Mouse (Mus musculus) heart, embryonic 15.5 days (tissue): ENCODE measurements around the gene Ipmk. TPM values are rescaled to one million over a fixed set of nuclear protein-coding genes. Genes with fewer than 3 reads are reported as not detected.

Experiments
- ATAC-seq: fragments of 200-750 bp; cut with Nextera tagmentation; replicated peaks from 2 replicates; pipeline ENCODE4 v1.8.0; 2017; ENCODE audit warnings: low read depth, moderate TSS enrichment; ENCODE audit not compliant: insufficient number of reproducible peaks, insufficient read depth, low FRiP score
- H3K27ac ChIP-seq: fragments of 300-500 bp; sonication (generic); 2 replicates; pipeline ENCODE4 v1.5.1; 2015; ENCODE audit warnings: mild to moderate bottlenecking, inconsistent platforms
- H3K27me3 ChIP-seq: fragments of 300-500 bp; sonication (generic); 2 replicates; pipeline ENCODE4 v1.6.1; 2015; ENCODE audit warnings: inconsistent platforms
- H3K36me3 ChIP-seq: fragments of 300-500 bp; sonication (generic); 2 replicates; pipeline ENCODE4 v1.6.1; 2015; ENCODE audit warnings: mild to moderate bottlenecking, inconsistent platforms
- H3K4me1 ChIP-seq: fragments of 300-500 bp; sonication (generic); replicated peaks from 2 replicates; pipeline ENCODE4 v1.6.1; 2015; ENCODE audit warnings: inconsistent platforms
- H3K4me2 ChIP-seq: fragments of 300-500 bp; sonication (generic); 2 replicates; pipeline ENCODE4 v1.6.1; 2015; ENCODE audit warnings: inconsistent platforms, mild to moderate bottlenecking, moderate library complexity
- H3K4me3 ChIP-seq: fragments of 300-500 bp; sonication (generic); 2 replicates; pipeline ENCODE4 v1.5.1; 2015; ENCODE audit warnings: mild to moderate bottlenecking, inconsistent platforms
- H3K9ac ChIP-seq: fragments of 300-500 bp; sonication (generic); 2 replicates; pipeline ENCODE4 v1.6.1; 2015; ENCODE audit warnings: mild to moderate bottlenecking, inconsistent platforms
- H3K9me3 ChIP-seq: fragments of 300-500 bp; sonication (generic); replicated peaks from 2 replicates; pipeline ENCODE4 v1.6.1; 2016; ENCODE audit warnings: inconsistent platforms
- WGBS: fragments of 180-500 bp; shearing (Covaris S2); methylation state at CpG from one replicate; pipeline ENCODE4 v1.1.7; 2015; ENCODE audit warnings: mixed read lengths; 5-methylcytosine and 5-hydroxymethylcytosine counted together
- polyA plus RNA-seq: library from polyadenylated mRNA; unstranded; fragments of >200 nt; fragmentation: Nextera tagmentation; extraction: Ambion mirVana; gene quantifications from 2 replicates; pipeline ENCODE4 v1.2.1, GENCODE M21; 2015

Ipmk gene
- polyA plus RNA-seq, 1 experiment from 2014 or later = 6.5 TPM

- Histone ChIP-seq H3K36me3 (no peaks in the 10 kb centered on the region), H3K9me3 (no peaks in the 10 kb centered on the region), H3K4me3 (no peak overlapping the region), H3K27ac (no peak overlapping the region), H3K9ac (no peak overlapping the region), H3K4me1 (no peaks in the 10 kb centered on the region), H3K27me3 (no peaks in the 10 kb centered on the region), H3K4me2 (no peak overlapping the region)
- WGBS = 68% methylated on average over 8 of the region's 8 CpGs
- ATAC-seq = no peak
Observed at GRCm38 (mm10) chr10:71399987-71400386, 52.4 kb downstream of the Ipmk start.

- Histone ChIP-seq H3K27ac (no peak overlapping the region), H3K9ac (no peak overlapping the region), H3K36me3 (no peaks in the 10 kb centered on the region), H3K9me3 (no peaks in the 10 kb centered on the region), H3K4me2 (no peak overlapping the region), H3K27me3 (no peaks in the 10 kb centered on the region), H3K4me1 (no peaks in the 10 kb centered on the region), H3K4me3 (no peak overlapping the region)
- no peak for ATAC-seq
- 64% methylated on average over 13 of the region's 13 CpGs for WGBS
Observed at GRCm38 (mm10) chr10:71400818-71401646, 53.5 kb downstream of the Ipmk start.

- H3K4me2 ChIP-seq = no peak overlapping the region
- WGBS = 62% methylated on average over 3 of the region's 3 CpGs
- no peaks in the 10 kb centered on the region for H3K36me3 ChIP-seq
- no peaks in the 10 kb centered on the region for H3K9me3 ChIP-seq
- no peak overlapping the region for H3K4me3 ChIP-seq
- no peak overlapping the region for H3K27ac ChIP-seq
- no peaks in the 10 kb centered on the region for H3K27me3 ChIP-seq
- no peak for ATAC-seq
- H3K4me1 ChIP-seq = no peaks in the 10 kb centered on the region
- H3K9ac ChIP-seq = no peak overlapping the region
Observed at GRCm38 (mm10) chr10:71403638-71404037, 56.1 kb downstream of the Ipmk start.

DNA sequence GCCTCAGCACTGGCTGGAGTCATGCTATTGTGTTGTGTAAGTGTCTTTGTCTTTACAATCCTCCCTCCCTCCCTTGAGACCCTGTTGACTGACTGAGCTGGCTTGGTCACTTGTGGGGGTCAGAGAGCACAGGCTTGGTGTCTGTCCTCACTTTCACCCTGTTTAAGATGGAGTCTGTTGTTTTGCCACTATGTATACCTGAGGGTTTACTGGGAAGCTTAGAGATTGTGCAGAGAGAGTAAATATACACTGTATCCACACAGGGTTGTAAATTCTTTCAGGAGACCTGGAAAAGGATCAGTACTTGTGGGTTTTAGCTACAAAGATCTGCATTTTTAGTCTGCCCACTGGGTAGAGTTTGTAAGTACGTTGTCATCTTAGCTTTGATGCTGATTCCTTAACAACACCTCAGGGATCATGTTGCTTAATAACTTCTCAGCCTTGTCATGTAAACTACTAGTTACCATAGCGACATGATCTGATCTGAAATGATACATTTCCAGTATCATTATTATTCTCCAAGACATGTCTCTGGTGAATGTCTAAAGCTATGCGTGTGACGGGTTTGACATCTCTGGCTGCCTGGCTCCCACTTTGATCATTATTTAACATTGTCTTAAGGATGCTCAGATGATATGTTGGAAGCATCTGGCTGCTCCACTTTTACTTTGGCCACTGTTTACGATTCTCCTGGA, 58.1 kb downstream of the Ipmk start:
- H3K9me3 ChIP-seq = no peaks in the 10 kb centered on the region
- no peak overlapping the region for H3K9ac ChIP-seq
- no peaks in the 10 kb centered on the region for H3K27me3 ChIP-seq
- WGBS = 75% methylated on average over 5 of the region's 5 CpGs
- no peak overlapping the region for H3K27ac ChIP-seq
- no peak overlapping the region for H3K4me2 ChIP-seq
- no peaks in the 10 kb centered on the region for H3K4me1 ChIP-seq
- ATAC-seq = no peak
- no peaks in the 10 kb centered on the region for H3K36me3 ChIP-seq
- no peak overlapping the region for H3K4me3 ChIP-seq

DNA sequence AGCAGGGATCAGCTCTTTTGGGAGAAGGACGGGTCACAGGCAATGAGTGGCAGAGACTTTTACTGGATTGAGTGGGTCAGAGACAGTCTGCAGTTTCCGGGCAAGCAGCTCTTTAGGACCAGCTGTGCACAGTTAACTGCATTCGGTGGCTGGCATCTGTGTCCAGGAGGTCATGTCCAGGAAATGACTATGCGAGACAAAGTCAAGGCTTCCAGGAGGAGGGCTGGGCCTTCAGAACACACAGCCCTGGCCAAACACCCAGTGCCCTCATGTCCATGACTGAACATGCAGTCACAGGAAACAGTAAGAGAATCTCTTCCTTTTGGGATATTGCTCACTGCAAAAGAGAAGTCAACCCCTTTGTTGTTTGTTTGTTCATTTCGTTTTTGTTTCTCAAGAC, 62.4 kb downstream of the Ipmk start:
- no peaks in the 10 kb centered on the region for H3K27me3 ChIP-seq
- no peak overlapping the region for H3K27ac ChIP-seq
- WGBS = 72% methylated on average over 5 of the region's 5 CpGs
- no peak overlapping the region for H3K4me3 ChIP-seq
- H3K9ac ChIP-seq = no peak overlapping the region
- ATAC-seq = no peak
- no peaks in the 10 kb centered on the region for H3K36me3 ChIP-seq
- H3K4me1 ChIP-seq = no peaks in the 10 kb centered on the region
- no peak overlapping the region for H3K4me2 ChIP-seq
- no peaks in the 10 kb centered on the region for H3K9me3 ChIP-seq

GRCm38 (mm10) chr10:71413401-71413800, 65.8 kb downstream of the Ipmk start:
- no peak for ATAC-seq
- Histone ChIP-seq H3K9ac (no peak overlapping the region), H3K9me3 (no peaks in the 10 kb centered on the region), H3K27me3 (no peaks in the 10 kb centered on the region), H3K4me1 (no peaks in the 10 kb centered on the region), H3K27ac (no peak overlapping the region), H3K4me2 (no peak overlapping the region), H3K4me3 (no peak overlapping the region), H3K36me3 (no peaks in the 10 kb centered on the region)
- WGBS = 74% methylated on average over 12 of the region's 12 CpGs

GRCm38 (mm10) chr10:71421531-71421930, 74.0 kb downstream of the Ipmk start:
- H3K4me2 ChIP-seq = no peak overlapping the region
- 51% methylated on average over 5 of the region's 5 CpGs for WGBS
- no peak overlapping the region for H3K4me3 ChIP-seq
- H3K9ac ChIP-seq = no peak overlapping the region
- H3K27ac ChIP-seq = no peak overlapping the region
- no peaks in the 10 kb centered on the region for H3K9me3 ChIP-seq
- no peaks in the 10 kb centered on the region for H3K36me3 ChIP-seq
- ATAC-seq = no peak
- H3K4me1 ChIP-seq = no peaks in the 10 kb centered on the region
- H3K27me3 ChIP-seq = no peaks in the 10 kb centered on the region

GRCm38 (mm10) chr10:71422047-71423037, 74.8 kb downstream of the Ipmk start:
- no peaks in the 10 kb centered on the region for H3K9me3 ChIP-seq
- H3K27me3 ChIP-seq = no peaks in the 10 kb centered on the region
- 35% methylated on average over 14 of the region's 14 CpGs for WGBS
- no peaks in the 10 kb centered on the region for H3K36me3 ChIP-seq
- no peak overlapping the region for H3K4me3 ChIP-seq
- ATAC-seq = no peak
- H3K4me1 ChIP-seq = no peaks in the 10 kb centered on the region
- H3K9ac ChIP-seq = no peak overlapping the region
- H3K27ac ChIP-seq = no peak overlapping the region
- H3K4me2 ChIP-seq = no peak overlapping the region

- Histone ChIP-seq H3K9ac (no peak overlapping the region), H3K9me3 (no peaks in the 10 kb centered on the region), H3K4me1 (no peaks in the 10 kb centered on the region), H3K4me2 (no peak overlapping the region), H3K4me3 (no peak overlapping the region), H3K36me3 (no peaks in the 10 kb centered on the region), H3K27me3 (no peaks in the 10 kb centered on the region), H3K27ac (no peak overlapping the region)
- no peak for ATAC-seq
- WGBS = 63% methylated on average over 6 of the region's 6 CpGs
Observed at GRCm38 (mm10) chr10:71426740-71427139, 79.2 kb downstream of the Ipmk start.

DNA sequence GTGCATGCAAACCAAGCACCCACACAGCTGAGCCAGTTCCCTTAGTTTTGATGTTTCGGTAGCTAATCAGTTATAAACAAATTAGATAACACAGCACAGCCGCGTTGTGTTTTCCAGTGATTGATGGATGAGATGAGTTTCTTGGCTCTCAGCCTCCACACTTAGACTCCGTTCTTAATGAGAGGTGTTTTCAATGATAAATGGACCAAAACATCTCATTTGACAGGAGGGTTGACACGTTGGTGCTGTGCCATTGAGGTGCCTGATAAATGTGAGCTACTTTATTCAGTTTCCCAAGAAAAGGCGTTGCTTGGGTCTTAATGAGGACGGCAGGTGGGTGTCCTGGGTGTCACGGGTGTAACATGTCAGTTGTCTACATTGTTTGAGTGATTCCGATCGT, 79.8 kb downstream of the Ipmk start:
- no peak for ATAC-seq
- Histone ChIP-seq H3K4me2 (no peak overlapping the region), H3K27me3 (no peaks in the 10 kb centered on the region), H3K27ac (no peak overlapping the region), H3K9ac (no peak overlapping the region), H3K36me3 (no peaks in the 10 kb centered on the region), H3K4me3 (no peak overlapping the region), H3K4me1 (no peaks in the 10 kb centered on the region), H3K9me3 (no peaks in the 10 kb centered on the region)
- WGBS = 58% methylated on average over 10 of the region's 10 CpGs

DNA sequence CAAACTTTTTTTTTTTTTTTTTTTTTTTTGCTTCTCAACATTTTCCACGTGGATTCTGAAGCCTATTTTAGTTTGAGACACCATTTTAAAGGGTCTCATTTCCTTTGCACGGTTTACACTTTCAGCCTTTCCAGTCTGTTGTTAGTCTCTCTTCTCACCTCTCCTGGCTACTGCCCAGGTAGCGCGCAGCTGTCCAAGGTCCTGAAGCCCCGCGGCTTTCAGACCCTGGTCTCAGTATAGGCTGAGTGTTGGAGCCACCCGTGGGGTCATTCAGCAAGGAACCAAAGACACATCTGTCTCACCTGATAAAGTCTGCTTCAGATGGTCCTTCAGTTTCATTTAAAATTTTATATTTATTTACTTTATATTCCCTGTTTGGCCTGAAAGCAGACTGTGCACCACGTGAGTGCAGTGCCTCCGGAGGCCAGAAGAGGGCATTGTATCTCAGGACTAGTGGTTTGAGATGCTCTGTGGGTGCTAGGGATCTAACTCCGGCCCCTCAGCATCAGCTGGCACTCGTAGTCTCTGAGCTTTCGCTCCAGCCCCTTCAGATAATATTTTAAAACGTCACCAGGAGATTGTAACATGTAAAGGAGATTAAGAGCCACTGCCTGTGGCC, 80.8 kb downstream of the Ipmk start:
- no peak for ATAC-seq
- no peak overlapping the region for H3K27ac ChIP-seq
- H3K4me3 ChIP-seq = no peak overlapping the region
- H3K9me3 ChIP-seq = no peaks in the 10 kb centered on the region
- H3K4me2 ChIP-seq = no peak overlapping the region
- no peaks in the 10 kb centered on the region for H3K4me1 ChIP-seq
- H3K27me3 ChIP-seq = no peaks in the 10 kb centered on the region
- WGBS = 55% methylated on average over 13 of the region's 13 CpGs
- no peak overlapping the region for H3K9ac ChIP-seq
- no peaks in the 10 kb centered on the region for H3K36me3 ChIP-seq
